Mouse (Mus musculus): ENCODE results near the gene Adamtsl5.

DNA sequence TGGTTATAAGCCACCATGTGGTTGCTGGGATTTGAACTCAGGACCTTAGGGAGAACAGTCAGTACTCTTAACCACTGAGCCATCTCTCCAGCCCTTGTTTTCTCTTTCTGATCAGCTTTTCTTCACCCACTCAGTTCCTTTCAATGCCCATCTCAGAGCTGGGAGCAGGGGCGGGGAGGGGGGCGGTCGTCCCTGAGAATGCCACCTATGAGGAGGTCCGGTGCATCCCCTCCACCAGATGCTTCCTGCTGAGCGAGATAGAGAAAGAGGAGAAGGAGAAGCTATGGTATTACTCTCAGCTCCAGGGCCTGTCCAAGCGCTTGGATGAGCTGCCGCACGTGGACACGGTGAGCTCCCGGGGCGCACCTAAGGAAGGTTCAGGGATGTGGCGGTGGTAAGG, 43.8 kb downstream of the Adamtsl5 start:
- TF ChIP-seq CTCF (IDR thresholded peaks at IDR 0.05; ENCODE audit: low read depth, low read length): no peak
- no peak for TF ChIP-seq POLR2A (IDR thresholded peaks at IDR 0.05; ENCODE audit: extremely low read depth, insufficient read depth, low read length)
